Mouse (Mus musculus): Measurements from ENCODE around the gene Zscan10.

DNA sequence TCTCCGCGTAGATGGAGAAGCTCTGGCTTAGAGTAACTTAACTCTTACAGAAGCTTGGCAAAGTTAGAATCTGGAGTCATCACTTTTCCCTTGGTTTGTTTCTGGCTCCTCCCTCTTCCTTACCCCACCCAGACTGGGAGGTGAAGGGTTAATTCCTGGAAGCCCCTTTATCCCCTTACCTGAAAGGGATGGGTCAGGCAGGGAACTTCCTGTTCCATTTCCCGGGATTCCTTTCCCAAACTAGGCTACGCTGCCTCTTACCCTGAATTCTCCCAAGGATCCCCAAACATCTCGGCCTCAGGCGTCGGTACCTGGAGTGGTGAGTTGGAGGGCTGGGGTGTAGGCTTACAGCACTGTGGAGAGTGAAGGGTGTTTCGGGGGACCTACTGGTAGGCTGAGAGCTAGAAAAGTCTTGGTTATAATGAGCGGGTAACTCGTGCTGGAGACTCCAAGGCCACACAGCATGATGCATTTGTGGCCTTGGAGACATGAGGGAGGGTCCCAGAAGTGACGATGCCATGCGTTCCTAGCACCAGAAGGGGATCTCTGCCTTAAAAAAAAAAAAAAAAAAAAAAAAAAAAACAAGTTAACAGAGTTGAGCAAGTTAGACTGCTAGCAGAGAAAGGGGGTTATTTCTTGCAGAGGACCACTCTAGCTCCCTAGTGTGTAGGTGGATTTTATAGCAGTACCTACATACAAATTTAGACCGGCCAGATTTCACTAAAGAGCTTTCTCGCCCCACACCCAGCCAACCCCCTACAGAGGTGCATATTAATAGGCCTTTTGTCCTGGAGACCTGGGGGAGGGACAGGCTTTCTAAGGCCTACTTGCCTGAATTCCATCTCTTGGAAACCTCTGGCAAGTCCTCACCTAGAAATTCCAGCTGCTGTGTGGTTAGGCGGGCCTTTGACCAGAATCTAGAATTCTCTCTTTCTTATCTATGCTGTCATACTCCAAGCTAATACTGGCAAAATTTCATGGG, at the start of gene Zscan10:
- TF ChIP-seq CTCF (IDR thresholded peaks at IDR 0.05; ENCODE audit: low read depth) = no peak
- no peak for TF ChIP-seq EP300 (IDR thresholded peaks at IDR 0.05; ENCODE audit: low read depth)

Data from liver, postnatal 0 days (tissue).